Mouse (Mus musculus): ENCODE measurements around the gene Peli3. TPM values are rescaled to one million over a fixed set of nuclear protein-coding genes. Genes with fewer than 3 reads are reported as not detected.

Gene Peli3
- polyA plus RNA-seq, 1 experiment = 15.0 TPM

DNA sequence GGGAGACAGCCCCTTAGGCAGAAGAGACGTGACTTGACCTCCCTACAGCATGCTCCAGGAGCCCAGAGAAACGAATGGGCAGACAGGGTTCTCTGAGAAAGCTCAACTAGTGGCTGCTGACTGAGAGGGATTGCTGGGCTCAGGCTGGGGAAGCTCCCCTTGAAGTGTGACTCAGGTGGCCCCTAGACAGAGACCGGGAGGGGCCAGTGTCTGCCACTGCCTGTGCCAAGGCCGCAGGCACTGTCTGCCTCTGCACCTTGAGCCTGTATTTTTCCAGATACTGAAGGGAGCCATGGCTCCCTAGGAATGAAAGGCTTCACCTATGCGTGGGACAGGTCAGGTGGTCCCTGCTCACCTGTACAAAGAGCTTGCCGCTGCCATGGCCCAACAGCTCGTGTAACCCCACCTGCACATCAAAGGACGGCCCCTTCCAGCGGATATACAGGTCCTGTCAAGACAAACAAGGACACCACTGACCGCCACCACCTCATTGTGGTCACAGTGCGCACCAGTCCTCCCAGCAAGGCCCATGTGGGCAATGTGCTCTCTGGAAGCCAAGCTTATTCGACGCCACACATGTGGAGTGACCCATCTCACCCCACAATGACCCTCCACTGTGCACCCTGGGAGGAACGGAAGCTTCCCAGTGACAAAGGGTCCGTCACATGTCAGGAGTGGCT is 26.9 kb downstream of the Peli3 start:
- DNase-seq (ENCODE audit: extremely low spot score in 1 of 2, low spot score in 1 of 2) = no peak

DNA sequence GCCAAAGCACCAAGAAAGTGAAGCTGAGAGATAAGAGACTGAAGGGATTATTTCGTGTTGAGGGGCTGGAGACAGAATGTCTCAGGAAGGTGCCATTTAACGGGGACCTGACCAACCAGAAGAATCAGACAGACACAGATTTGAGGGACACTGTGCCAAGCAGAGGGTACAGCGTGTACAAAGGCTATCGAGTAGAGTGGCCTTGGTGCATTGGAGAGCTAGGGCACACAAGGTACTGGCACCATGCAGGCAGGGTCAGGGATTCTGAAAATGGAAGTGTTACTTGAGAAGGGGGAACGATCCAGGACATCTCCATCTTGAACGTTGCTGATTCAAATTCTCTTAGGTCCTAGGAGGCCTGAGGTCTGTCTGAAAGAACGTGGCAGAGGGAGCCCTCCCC is 33.6 kb downstream of the Peli3 start:
- DNase-seq (ENCODE audit: extremely low spot score in 1 of 2, low spot score in 1 of 2) = no peak

- peak in 1 of 2 experiments; percentile 44 for DNase-seq (ENCODE audit: extremely low spot score in 1 of 2, low spot score in 1 of 2)
These were observed 34.8 kb downstream of the Peli3 start for GRCm38 (mm10) chr19:4908107-4908506.

DNA sequence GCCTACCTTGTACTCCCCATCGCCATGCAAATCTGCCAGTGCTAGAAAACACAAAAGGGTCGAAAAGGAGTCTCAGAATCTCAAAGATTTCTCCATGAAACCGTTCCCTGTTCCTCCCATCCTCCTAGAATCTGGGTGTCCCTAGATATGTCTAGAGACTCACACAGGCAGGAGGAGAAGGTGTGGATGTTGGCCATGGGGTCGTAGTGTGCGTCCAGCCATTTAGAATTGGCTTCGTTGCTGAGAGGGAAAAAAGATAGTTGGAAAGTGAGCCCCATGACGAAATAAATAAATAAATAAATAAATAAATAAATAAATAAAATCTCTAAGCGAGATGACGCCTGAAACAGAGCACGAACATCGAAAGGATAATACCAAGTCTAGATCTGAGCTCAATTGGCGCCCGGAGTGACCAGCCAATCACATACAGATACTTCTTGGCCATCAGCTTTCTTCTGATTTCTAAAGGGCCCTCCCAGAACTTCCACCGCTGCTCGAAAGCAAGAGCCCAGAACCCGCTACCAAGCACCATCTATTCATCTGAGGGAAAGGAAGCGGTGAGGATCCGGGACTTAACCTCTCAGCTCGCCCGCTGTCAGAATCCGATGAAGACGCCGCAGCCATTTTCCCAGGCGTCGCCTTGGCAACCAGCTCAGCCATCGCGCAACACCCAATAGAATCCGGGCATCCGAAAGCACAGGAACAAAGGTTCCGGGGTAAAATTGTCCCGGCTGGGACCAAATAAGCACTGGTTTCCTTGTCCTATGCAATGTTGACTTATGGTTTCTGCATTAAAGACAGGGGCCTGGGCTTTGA is 36.7 kb downstream of the Peli3 start, which contains the start of gene Bbs1:
TSS of gene Bbs1 (minus strand) at position 650 of the 816 bp plus-strand sequence.
- DNase-seq (ENCODE audit: extremely low spot score in 1 of 2, low spot score in 1 of 2) = peak; percentile 33 to 86

GRCm38 (mm10) chr19:4899888-4900287 is 43.0 kb downstream of the Peli3 start:
- DNase-seq (ENCODE audit: extremely low spot score in 1 of 2, low spot score in 1 of 2) = no peak

- no peak for DNase-seq (ENCODE audit: extremely low spot score in 1 of 2, low spot score in 1 of 2)
These were observed 44.0 kb downstream of the Peli3 start for GRCm38 (mm10) chr19:4898972-4899371.

GRCm38 (mm10) chr19:4896780-4897520 is 46.0 kb downstream of the Peli3 start:
- no peak for DNase-seq (ENCODE audit: extremely low spot score in 1 of 2, low spot score in 1 of 2)

GRCm38 (mm10) chr19:4891798-4892197 is 51.1 kb downstream of the Peli3 start:
- DNase-seq (ENCODE audit: extremely low spot score in 1 of 2, low spot score in 1 of 2) = no peak

DNA sequence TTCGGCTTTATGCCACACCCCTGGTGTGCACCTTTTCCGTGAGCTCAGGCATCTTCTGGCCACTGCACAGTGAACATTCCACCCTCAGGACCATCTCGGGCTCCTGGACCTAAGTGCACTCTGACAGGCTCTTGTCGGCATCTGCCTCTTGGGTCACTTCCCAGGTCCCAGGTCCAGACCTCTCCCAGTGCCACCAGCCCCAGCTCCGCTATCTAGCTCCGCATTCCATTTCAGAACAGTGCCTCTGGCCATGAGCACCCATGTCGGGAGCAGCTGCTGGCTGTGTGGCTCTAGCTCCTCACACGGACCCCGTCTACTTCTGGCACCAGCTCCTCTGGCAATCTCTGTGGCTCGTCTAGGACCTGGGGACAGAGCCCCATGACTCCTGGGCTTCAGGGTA is 53.1 kb downstream of the Peli3 start:
- no peak for DNase-seq (ENCODE audit: extremely low spot score in 1 of 2, low spot score in 1 of 2)

- no peak for DNase-seq (ENCODE audit: extremely low spot score in 1 of 2, low spot score in 1 of 2)
These were observed 59.0 kb downstream of the Peli3 start for GRCm38 (mm10) chr19:4883961-4884360.

Other genes starting within 250 kb of the Peli3 start
- gene Gm960, start 244.5 kb downstream of the Peli3 start, polyA plus RNA-seq (2012; rRNA removed) = 3.9 and 4.5 TPM in 2 replicates
- gene Sptbn2, start 232.0 kb downstream of the Peli3 start, polyA plus RNA-seq (2012; rRNA removed) = 186 and 200 TPM in 2 replicates
- 24.3 and 25.3 TPM in 2 replicates for gene Rbm4b, start 186.6 kb downstream of the Peli3 start, polyA plus RNA-seq (2012; rRNA removed)
- 64.7 and 65.5 TPM in 2 replicates for gene Rbm4, start 149.2 kb downstream of the Peli3 start, polyA plus RNA-seq (2012; rRNA removed)
- gene Gm21992, start 131.5 kb downstream of the Peli3 start, polyA plus RNA-seq (2012; rRNA removed) = 15.3 and 16.3 TPM in 2 replicates
- gene Rbm14, start 131.5 kb downstream of the Peli3 start, polyA plus RNA-seq (2012; rRNA removed) = 26.8 and 28.0 TPM in 2 replicates
- gene Ccs, start 103.8 kb downstream of the Peli3 start, polyA plus RNA-seq (2012; rRNA removed) = 52.4 and 58.4 TPM in 2 replicates
- gene Ccdc87, start 103.8 kb downstream of the Peli3 start, polyA plus RNA-seq (2012; rRNA removed) = 1.6 and 1.9 TPM in 2 replicates
- gene Ctsf, start 88.0 kb downstream of the Peli3 start, polyA plus RNA-seq (2012; rRNA removed) = 138 and 145 TPM in 2 replicates
- 0.76 and 1.2 TPM in 2 replicates for gene Actn3, start 65.2 kb downstream of the Peli3 start, polyA plus RNA-seq (2012; rRNA removed)
- 40.9 and 41.3 TPM in 2 replicates for gene Zdhhc24, start 64.5 kb downstream of the Peli3 start, polyA plus RNA-seq (2012; rRNA removed)
- 32.7 and 36.4 TPM in 2 replicates for gene Bbs1, start 36.5 kb downstream of the Peli3 start, polyA plus RNA-seq (2012; rRNA removed)
- gene Dpp3, start 14.8 kb downstream of the Peli3 start, polyA plus RNA-seq (2012; rRNA removed) = 45.7 and 46.2 TPM in 2 replicates
- gene Mrpl11, start 19.0 kb upstream of the Peli3 start, polyA plus RNA-seq (2012; rRNA removed) = 52.3 and 64.9 TPM in 2 replicates
- gene Npas4, start 47.2 kb upstream of the Peli3 start, polyA plus RNA-seq (2012; rRNA removed) = 19.8 and 36.8 TPM in 2 replicates
- gene Slc29a2, start 80.7 kb upstream of the Peli3 start, polyA plus RNA-seq (2012; rRNA removed) = 23.2 and 26.5 TPM in 2 replicates
- 96.1 and 97.4 TPM in 2 replicates for gene B4gat1, start 95.7 kb upstream of the Peli3 start, polyA plus RNA-seq (2012; rRNA removed)
- 4.4 and 5.4 TPM in 2 replicates for gene AC124502.3, start 95.8 kb upstream of the Peli3 start, polyA plus RNA-seq (2012; rRNA removed)
- 32.4 and 32.5 TPM in 2 replicates for gene Brms1, start 98.2 kb upstream of the Peli3 start, polyA plus RNA-seq (2012; rRNA removed)
- 59.9 and 70.6 TPM in 2 replicates for gene Rin1, start 107.4 kb upstream of the Peli3 start, polyA plus RNA-seq (2012; rRNA removed)
- gene Cd248, start 125.0 kb upstream of the Peli3 start, polyA plus RNA-seq (2012; rRNA removed) = 5.2 and 5.7 TPM in 2 replicates
- gene Tmem151a, start 142.4 kb upstream of the Peli3 start, polyA plus RNA-seq (2012; rRNA removed) = 106 and 122 TPM in 2 replicates
- gene Yif1a, start 145.4 kb upstream of the Peli3 start, polyA plus RNA-seq (2012; rRNA removed) = 44.7 and 45.1 TPM in 2 replicates
- 383 and 422 TPM in 2 replicates for gene Cnih2, start 155.4 kb upstream of the Peli3 start, polyA plus RNA-seq (2012; rRNA removed)
- 190 and 208 TPM in 2 replicates for gene Rab1b, start 163.9 kb upstream of the Peli3 start, polyA plus RNA-seq (2012; rRNA removed)
- gene Klc2, start 175.4 kb upstream of the Peli3 start, polyA plus RNA-seq (2012; rRNA removed) = 183 and 187 TPM in 2 replicates